Comparison of ENCODE assay signal across 19 mouse cellular contexts in genomic region chr9:12690182-12690947, GRCm38 (mm10).
DNase-seq lines count a peak whose midpoint lies in the region; ATAC-seq and TF ChIP-seq lines count a peak whose summit lies in the region.
"Had no signal": no experiment of that assay in that cellular context is flagged by ENCODE, and none has a peak within 500 bp of the region (broad histone marks: within the 10 kb centered on the region; RNA-seq: fewer than 3 reads in every experiment).

No protein-coding gene starts in this region.

- H3K4me1 ChIP-seq in embryonic facial prominence, embryonic 11.5 days (ENCODE audit: control insufficient read depth, insufficient read depth, low read length), result no peaks in the 10 kb centered on the region
- H3K4me1 ChIP-seq in embryonic facial prominence, embryonic 10.5 days, result peaks cover 7% of the 10 kb centered on the region; the same call in 1 of the 2 replicates
- no peaks in the 10 kb centered on the region for H3K4me1 ChIP-seq in forebrain, postnatal 0 days (ENCODE audit: insufficient read depth)
- H3K4me1 ChIP-seq in midbrain, embryonic 15.5 days, result no peaks in the 10 kb centered on the region
- H3K4me1 ChIP-seq: heart, embryonic 10.5 days had no signal

- no peak overlapping the region for H3K4me3 ChIP-seq in embryonic facial prominence, embryonic 11.5 days (ENCODE audit: low read depth, low read length)
- no peak overlapping the region for H3K4me3 ChIP-seq in embryonic facial prominence, embryonic 10.5 days
- no peak overlapping the region for H3K4me3 ChIP-seq in forebrain, postnatal 0 days (ENCODE audit: low read depth, low read length)
- H3K4me3 ChIP-seq in midbrain, embryonic 15.5 days, result no peak overlapping the region
- H3K4me3 ChIP-seq: heart, embryonic 10.5 days had no signal

- no peak overlapping the region for H3K27ac ChIP-seq in embryonic facial prominence, embryonic 11.5 days (replicated peaks; ENCODE audit: low read depth, low read length)
- no peak overlapping the region for H3K27ac ChIP-seq in embryonic facial prominence, embryonic 10.5 days (replicated peaks)
- H3K27ac ChIP-seq in forebrain, postnatal 0 days (ENCODE audit: low read depth, low read length), result no peak overlapping the region
- no peak overlapping the region for H3K27ac ChIP-seq in midbrain, embryonic 15.5 days
- H3K27ac ChIP-seq: heart, embryonic 10.5 days; stomach, postnatal 0 days had no signal

- H3K36me3 ChIP-seq in embryonic facial prominence, embryonic 11.5 days (replicated peaks; ENCODE audit: control insufficient read depth, insufficient read depth, low read depth, low read length), result no peaks in the 10 kb centered on the region
- no peaks in the 10 kb centered on the region for H3K36me3 ChIP-seq in embryonic facial prominence, embryonic 10.5 days (replicated peaks)
- no peaks in the 10 kb centered on the region for H3K36me3 ChIP-seq in forebrain, postnatal 0 days (ENCODE audit: insufficient read depth)
- H3K36me3 ChIP-seq in midbrain, embryonic 15.5 days (replicated peaks), result no peaks in the 10 kb centered on the region
- H3K36me3 ChIP-seq: heart, embryonic 10.5 days had no signal

- H3K9me3 ChIP-seq in embryonic facial prominence, embryonic 11.5 days (replicated peaks; ENCODE audit: control insufficient read depth, low read length), result no peaks in the 10 kb centered on the region
- no peaks in the 10 kb centered on the region for H3K9me3 ChIP-seq in embryonic facial prominence, embryonic 10.5 days
- no peaks in the 10 kb centered on the region for H3K9me3 ChIP-seq in forebrain, postnatal 0 days (ENCODE audit: low read length)
- no peaks in the 10 kb centered on the region for H3K9me3 ChIP-seq in midbrain, embryonic 15.5 days
- H3K9me3 ChIP-seq: heart, embryonic 10.5 days had no signal

- DNase-seq in embryonic facial prominence, embryonic 11.5 days (ENCODE audit: low spot score), result peak; percentile 8
- no peak for DNase-seq in embryonic facial prominence, embryonic 10.5 days (ENCODE audit: low spot score)
- DNase-seq in brain, embryonic 14.5 days (ENCODE audit: low read depth), result peak; percentile 68
- DNase-seq in forebrain, postnatal 0 days, result peak; percentile 9
- DNase-seq in layer of hippocampus, postnatal 14 days (ENCODE audit: low spot score in 2 of 2), result no peak
- no peak for DNase-seq in gastrocnemius, postnatal 36 days
- no peak for DNase-seq in testis, postnatal 14 days (ENCODE audit: low spot score)
- DNase-seq: adrenal gland, adult 8-10 months; cerebellum, adult 11-12 months; heart, postnatal 10 days; kidney, adult 9 months; kidney, postnatal 36 days; lung, adult 18-20 months; right cerebral cortex, postnatal 25 days; thymus, postnatal 14 days had no signal

- no peaks in the 10 kb centered on the region for H3K27me3 ChIP-seq in embryonic facial prominence, embryonic 11.5 days (ENCODE audit: control insufficient read depth, insufficient read depth, low read length)
- H3K27me3 ChIP-seq in embryonic facial prominence, embryonic 10.5 days (replicated peaks; ENCODE audit: low read depth, poor library complexity, severe bottlenecking), result no peaks in the 10 kb centered on the region
- H3K27me3 ChIP-seq in forebrain, postnatal 0 days (ENCODE audit: insufficient read depth, low read length), result no peaks in the 10 kb centered on the region
- no peaks in the 10 kb centered on the region for H3K27me3 ChIP-seq in midbrain, embryonic 15.5 days (replicated peaks)

- TF ChIP-seq CTCF in brain, embryonic 14.5 days (IDR thresholded peaks at IDR 0.05; ENCODE audit: borderline replicate concordance, extremely low read depth, insufficient read depth, insufficient read length), result no peak
- no peak for TF ChIP-seq CTCF in forebrain, postnatal 0 days (IDR thresholded peaks at IDR 0.05; ENCODE audit: low read depth)

- 54% methylated on average over 5 of the region's 5 CpGs for WGBS in embryonic facial prominence, embryonic 11.5 days
- 52% methylated on average over 5 of the region's 5 CpGs for WGBS in embryonic facial prominence, embryonic 10.5 days
- WGBS in forebrain, postnatal 0 days, result 19% methylated on average over 5 of the region's 5 CpGs
- WGBS in midbrain, embryonic 15.5 days, result 55% methylated on average over 5 of the region's 5 CpGs

- H3K9ac ChIP-seq in embryonic facial prominence, embryonic 11.5 days (replicated peaks; ENCODE audit: low read length), result no peak overlapping the region
- H3K9ac ChIP-seq in forebrain, postnatal 0 days, result no peak overlapping the region
- no peak overlapping the region for H3K9ac ChIP-seq in midbrain, embryonic 15.5 days

- ATAC-seq in embryonic facial prominence, embryonic 11.5 days (replicated peaks; ENCODE audit: insufficient number of reproducible peaks, low FRiP score, low TSS enrichment, low read depth), result no peak
- peak; percentile 76; the same call in 1 of the 2 replicates for ATAC-seq in forebrain, postnatal 0 days
- peak; percentile 39; the same call in 1 of the 2 replicates for ATAC-seq in midbrain, embryonic 15.5 days (replicated peaks)
- ATAC-seq: inflammation-experienced regulatory T-cells, adult 6 months had no signal

- intact Hi-C loops in gastrocnemius, postnatal 36 days (cut with DNase I), result no loop called here

- TF ChIP-seq POLR2A in brain, embryonic 14.5 days (IDR thresholded peaks at IDR 0.05; ENCODE audit: borderline replicate concordance, extremely low read depth, insufficient read depth, insufficient read length, poor library complexity, severe bottlenecking), result no peak

- H3K4me2 ChIP-seq in embryonic facial prominence, embryonic 11.5 days (ENCODE audit: low read depth, low read length), result no peak overlapping the region
- no peak overlapping the region for H3K4me2 ChIP-seq in forebrain, postnatal 0 days (ENCODE audit: low read depth)
- no peak overlapping the region for H3K4me2 ChIP-seq in midbrain, embryonic 15.5 days

Comparison
In these comparisons a context has a peak if more than half of its experiments do, and no peak if none do; other contexts are left out.
1. DNase-seq: peak in embryonic facial prominence, embryonic 11.5 days (single experiment), brain, embryonic 14.5 days (single experiment) and forebrain, postnatal 0 days (single experiment); none in embryonic facial prominence, embryonic 10.5 days (single experiment), layer of hippocampus, postnatal 14 days (0 of 2), gastrocnemius, postnatal 36 days (0 of 2) and testis, postnatal 14 days (single experiment).